Mouse (Mus musculus): Measurements from ENCODE around the gene Slc8b1. TPM values are rescaled to one million over a fixed set of nuclear protein-coding genes. Genes with fewer than 3 reads are reported as not detected.

The Slc8b1 gene
- 2.8 and 10.1 TPM in 2 replicates for polyA plus RNA-seq (2012; ENCODE audit: low replicate concordance)

DNA sequence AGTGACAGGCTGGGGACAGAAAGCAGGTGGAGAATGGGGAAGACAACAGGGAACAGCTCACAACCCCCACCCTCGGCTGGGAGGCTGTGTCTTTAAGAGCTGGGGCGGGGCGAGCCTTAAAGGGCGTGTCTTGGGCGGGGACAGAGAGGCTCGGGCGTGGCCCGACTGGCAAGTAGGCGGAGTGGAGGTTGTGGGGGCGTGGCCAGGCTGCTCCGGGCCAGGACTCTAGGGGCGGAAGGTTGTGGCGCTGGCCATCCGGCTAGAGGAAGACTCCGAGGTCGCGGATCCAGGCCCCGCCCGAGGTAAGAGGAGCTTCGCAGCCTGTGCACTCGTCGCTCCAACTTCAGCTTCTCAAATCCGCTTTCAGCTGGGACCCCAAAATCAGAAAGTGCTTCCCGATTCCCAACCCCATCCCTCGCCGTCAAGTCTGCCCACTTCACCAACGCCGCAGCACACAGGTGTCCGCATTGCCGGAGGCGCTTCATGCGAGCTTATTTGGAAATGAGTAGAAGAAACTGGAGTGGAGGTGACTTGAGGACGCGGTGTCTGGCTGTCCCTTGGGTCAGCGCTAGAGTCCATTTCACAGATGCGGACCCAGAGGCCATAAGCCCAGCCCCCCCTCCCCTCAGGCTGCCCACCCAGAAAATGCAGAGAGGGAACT lies at the start of gene Slc8b1:
Gene Slc8b1, plus strand, starts transcription at position 187 of the 661 bp plus-strand sequence.

DNA sequence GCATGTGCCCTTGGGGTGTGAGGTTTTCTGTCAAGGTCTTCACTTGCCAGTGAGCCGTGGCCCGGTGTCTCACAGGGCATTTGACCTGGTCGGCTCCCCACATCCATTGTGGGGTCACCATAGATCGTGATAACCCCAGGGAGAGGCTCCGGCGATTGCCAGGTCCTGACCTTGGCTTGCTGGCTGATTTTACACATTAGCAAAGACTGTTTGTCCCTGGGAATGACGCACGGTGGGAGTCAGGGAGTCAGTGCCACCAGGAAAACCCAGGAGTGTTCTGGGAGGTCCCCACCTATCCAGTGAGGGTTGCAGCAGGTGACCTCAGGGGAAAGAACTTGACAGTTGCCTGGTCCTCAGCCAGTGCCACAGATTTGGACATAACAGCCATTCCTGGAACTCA lies 38.2 kb upstream of the Slc8b1 start, which contains the start of gene Sdsl:
Gene Sdsl, minus strand, starts transcription at position 41 of the 400 bp plus-strand sequence.

DNA sequence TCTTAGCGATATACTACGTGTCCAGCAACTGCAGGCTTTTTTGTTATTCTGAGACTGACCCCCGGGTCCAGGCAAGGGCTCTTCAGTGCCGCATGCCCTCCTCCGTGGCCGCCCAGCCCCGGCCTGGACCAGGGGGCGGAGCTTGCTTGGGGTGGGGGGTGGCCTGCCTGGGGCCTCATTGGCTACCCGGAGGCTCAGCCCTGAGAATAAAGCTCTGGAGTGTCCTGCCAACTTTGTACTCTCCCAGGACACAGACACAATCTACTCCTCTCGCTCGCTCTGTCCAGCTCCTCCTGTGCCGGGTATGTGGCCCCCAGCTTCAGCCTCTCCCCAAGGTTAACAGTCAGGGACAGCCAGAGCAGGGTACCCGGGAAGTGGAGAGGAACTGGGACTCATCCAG lies 34.7 kb upstream of the Slc8b1 start, which contains the start of gene Sds:
Gene Sds, plus strand, starts transcription at position 231 of the 400 bp plus-strand sequence.

DNA sequence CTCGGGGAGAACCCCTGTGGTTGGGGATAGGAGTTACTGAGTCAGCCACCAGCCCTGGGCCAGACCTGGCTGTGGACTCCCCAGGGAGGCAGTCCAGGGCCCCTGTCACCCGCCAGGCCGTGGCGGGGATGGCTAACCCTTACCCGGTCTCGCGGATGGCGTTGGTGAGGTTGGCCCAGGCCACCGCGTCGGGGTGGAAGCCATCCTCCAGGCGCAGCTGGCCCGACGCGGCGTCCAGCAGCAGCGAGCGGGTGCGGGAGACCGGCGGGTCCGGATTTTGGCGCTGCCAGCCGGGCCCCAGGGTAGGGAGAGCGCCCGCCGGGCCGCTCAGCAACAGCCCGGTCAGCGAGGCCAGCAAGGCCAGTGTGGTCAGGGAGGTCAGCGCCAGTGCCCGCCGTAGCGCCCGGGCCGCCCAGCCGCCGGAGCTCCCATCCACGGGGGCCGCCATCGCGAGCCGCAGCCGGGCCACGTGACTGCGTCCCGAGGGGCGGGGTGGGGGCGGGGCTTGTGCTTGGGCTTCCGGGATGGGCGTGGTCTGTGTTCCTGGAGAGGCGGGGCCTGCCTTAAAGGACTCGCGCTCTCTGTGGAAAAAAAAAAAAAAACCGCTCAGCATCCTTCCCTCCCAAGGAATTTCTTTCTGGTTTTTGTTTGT lies 7.7 kb upstream of the Slc8b1 start, which contains the start of gene Plbd2:
Gene Plbd2, minus strand, starts transcription at position 482 of the 652 bp plus-strand sequence.

Other genes with a start within 250 kb of the Slc8b1 start
- not detected in 2 replicates for gene Lhx5, start 79.5 kb upstream of the Slc8b1 start, polyA plus RNA-seq (2012; ENCODE audit: low replicate concordance)
- 18.3 and 45.4 TPM in 2 replicates for gene Sdsl, start 38.4 kb upstream of the Slc8b1 start, polyA plus RNA-seq (2012; ENCODE audit: low replicate concordance)
- gene Sds, start 34.6 kb upstream of the Slc8b1 start, polyA plus RNA-seq (2012; ENCODE audit: low replicate concordance): not detected in 2 replicates
- 21.4 and 30.7 TPM in 2 replicates for gene Plbd2, start 7.5 kb upstream of the Slc8b1 start, polyA plus RNA-seq (2012; ENCODE audit: low replicate concordance)
- gene Tpcn1, start 77.5 kb downstream of the Slc8b1 start, polyA plus RNA-seq (2012; ENCODE audit: low replicate concordance): 160 and 210 TPM in 2 replicates
- gene Iqcd, start 77.8 kb downstream of the Slc8b1 start, polyA plus RNA-seq (2012; ENCODE audit: low replicate concordance): 10.6 and 18.2 TPM in 2 replicates
- 57.8 and 64.1 TPM in 2 replicates for gene Rita1, start 101.4 kb downstream of the Slc8b1 start, polyA plus RNA-seq (2012; ENCODE audit: low replicate concordance)
- gene Ddx54, start 101.6 kb downstream of the Slc8b1 start, polyA plus RNA-seq (2012; ENCODE audit: low replicate concordance): 65.7 and 84.8 TPM in 2 replicates
- gene Cfap73, start 123.1 kb downstream of the Slc8b1 start, polyA plus RNA-seq (2012; ENCODE audit: low replicate concordance): not detected in 2 replicates
- 3.4 and 6.9 TPM in 2 replicates for gene Rasal1, start 137.6 kb downstream of the Slc8b1 start, polyA plus RNA-seq (2012; ENCODE audit: low replicate concordance)
- 50.3 and 77.0 TPM in 2 replicates for gene Dtx1, start 200.8 kb downstream of the Slc8b1 start, polyA plus RNA-seq (2012; ENCODE audit: low replicate concordance)
- 0.30 and 0.63 TPM in 2 replicates for gene Oas2, start 238.7 kb downstream of the Slc8b1 start, polyA plus RNA-seq (2012; ENCODE audit: low replicate concordance)

All from leukemia stem cell, adult 10-12 weeks (primary cell).